Mouse (Mus musculus) bone marrow, adult 2 months (tissue): ENCODE measurements around the gene Crabp2. TPM values are rescaled to one million over a fixed set of nuclear protein-coding genes. Genes with fewer than 3 reads are reported as not detected.

ENCODE experiments used
- H3K27ac ChIP-seq: fragments of 200-500 bp; 2 replicates; pipeline ENCODE4 v1.5.1; 2012; ENCODE audit warnings: low read depth, mild to moderate bottlenecking, control low read depth, inconsistent platforms, low read length; ENCODE audit not compliant: control insufficient read depth, poor library complexity, insufficient read depth
- H3K4me1 ChIP-seq: fragments of 200-500 bp; 2 replicates; pipeline ENCODE4 v1.6.1; 2011; ENCODE audit warnings: low read length; ENCODE audit not compliant: control insufficient read depth, insufficient read depth
- H3K4me3 ChIP-seq: fragments of 200-500 bp; replicated peaks from 2 replicates; pipeline ENCODE3; 2011; ENCODE audit warnings: mild to moderate bottlenecking, low read depth, low read length, control low read depth; ENCODE audit not compliant: control insufficient read depth
- CTCF ChIP-seq: fragments of 200-500 bp; IDR thresholded peaks from 2 replicates; pipeline ENCODE4 v1.5.1; 2011; ENCODE audit warnings: low read length, control low read depth; ENCODE audit not compliant: control insufficient read depth, insufficient read depth
- POLR2A ChIP-seq: fragments of 200-500 bp; IDR thresholded peaks from 2 replicates; pipeline ENCODE4 v1.6.1; 2011; ENCODE audit warnings: low read depth, mild to moderate bottlenecking, control low read depth, low read length, borderline replicate concordance; ENCODE audit not compliant: control insufficient read depth
- WGBS: fragments of 180-500 bp; shearing (Covaris S2); methylation state at CpG from one replicate; pipeline ENCODE4 v1.1.7; 2018; 5-methylcytosine and 5-hydroxymethylcytosine counted together
- polyA plus RNA-seq: library from polyadenylated mRNA; stranded (reverse); fragments of >200 nt; gene quantifications from 2 replicates; pipeline ENCODE4 v1.2.4, GENCODE M21; 2011; ENCODE audit warnings: low replicate concordance; ENCODE audit not compliant: missing spikeins, insufficient read depth, insufficient read length

Gene Crabp2
- polyA plus RNA-seq, 1 experiment: 3.3 TPM

- Histone ChIP-seq H3K4me3 (no peak overlapping the region), H3K4me1 (no peaks in the 10 kb centered on the region), H3K27ac (no peak overlapping the region)
- TF ChIP-seq CTCF (no peak), POLR2A (no peak)
- WGBS: 64% methylated on average over 8 of the region's 8 CpGs
Measured at GRCm38 (mm10) chr3:87972203-87972664, 23.8 kb downstream of the Crabp2 start.

DNA sequence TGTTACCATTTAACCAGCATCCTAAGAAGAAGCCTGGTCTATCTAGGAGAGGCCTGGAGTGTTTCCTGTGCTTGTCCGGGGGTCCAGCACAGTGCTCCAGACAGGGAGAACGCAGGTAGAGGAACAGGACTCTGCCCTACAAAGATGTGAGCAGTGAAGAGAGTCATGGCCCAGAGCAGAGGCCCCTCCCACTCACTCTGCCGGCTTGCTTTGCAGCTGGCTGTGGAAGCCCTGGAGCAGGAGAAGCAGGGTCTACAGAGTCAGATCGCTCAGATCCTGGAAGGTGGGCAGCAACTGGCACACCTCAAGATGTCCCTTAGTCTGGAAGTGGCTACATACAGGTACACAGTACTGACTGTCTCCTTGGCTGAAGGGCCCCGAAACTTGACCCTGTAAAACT is 24.3 kb downstream of the Crabp2 start:
- 60% methylated on average over 5 of the region's 5 CpGs for WGBS
- no peak overlapping the region for H3K27ac ChIP-seq
- TF ChIP-seq CTCF (no peak), POLR2A (no peak)
- H3K4me3 ChIP-seq: no peak overlapping the region
- no peaks in the 10 kb centered on the region for H3K4me1 ChIP-seq

DNA sequence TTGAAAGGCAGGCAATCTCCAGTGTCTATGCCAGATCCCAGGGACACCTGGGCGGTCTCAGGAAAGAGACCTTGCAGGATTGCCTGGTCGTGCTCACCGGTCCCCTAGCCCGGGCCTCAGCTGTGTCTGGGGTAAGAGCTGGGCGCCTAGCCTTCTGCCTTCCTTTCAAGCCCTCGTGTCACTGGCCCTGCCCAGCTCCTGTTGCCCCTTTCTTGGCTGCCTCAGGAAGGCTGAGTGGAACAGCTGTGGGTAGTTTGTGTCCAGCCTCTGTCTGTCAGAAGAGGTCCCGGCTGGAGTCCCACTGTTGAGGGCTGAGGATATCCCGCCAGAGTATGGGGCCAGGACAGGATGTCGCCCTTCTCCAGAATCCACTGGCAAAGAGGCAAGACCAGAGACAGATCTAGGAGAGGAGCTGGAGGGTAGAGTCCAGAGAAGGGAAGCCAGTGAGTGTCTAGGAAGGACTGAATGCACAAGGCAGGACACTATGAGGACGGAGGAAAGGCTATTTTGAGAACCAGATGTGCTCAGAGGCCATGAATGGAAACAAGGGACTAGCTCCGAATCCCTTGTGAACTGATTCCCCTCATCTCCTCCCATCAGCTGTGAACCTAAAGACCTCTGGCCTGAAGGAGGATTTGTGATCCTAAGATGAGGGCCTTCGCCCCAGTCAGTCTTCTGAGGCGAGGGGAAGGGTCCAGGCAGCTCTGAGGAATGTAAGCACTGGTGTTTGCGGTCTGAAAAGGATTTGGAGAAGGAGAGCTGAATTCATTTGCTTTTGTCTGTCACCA is 25.3 kb downstream of the Crabp2 start:
- Histone ChIP-seq H3K4me3 (no peak overlapping the region), H3K27ac (no peak overlapping the region), H3K4me1 (no peaks in the 10 kb centered on the region)
- TF ChIP-seq CTCF (no peak), POLR2A (no peak)
- 81% methylated on average over 14 of the region's 14 CpGs for WGBS

GRCm38 (mm10) chr3:87974381-87974987 is 26.0 kb downstream of the Crabp2 start:
- no peaks in the 10 kb centered on the region for H3K4me1 ChIP-seq
- TF ChIP-seq CTCF (no peak), POLR2A (no peak)
- H3K27ac ChIP-seq: no peak overlapping the region
- H3K4me3 ChIP-seq: no peak overlapping the region
- whole genome bisulfite sequencing: 81% methylated on average over 12 of the region's 12 CpGs

DNA sequence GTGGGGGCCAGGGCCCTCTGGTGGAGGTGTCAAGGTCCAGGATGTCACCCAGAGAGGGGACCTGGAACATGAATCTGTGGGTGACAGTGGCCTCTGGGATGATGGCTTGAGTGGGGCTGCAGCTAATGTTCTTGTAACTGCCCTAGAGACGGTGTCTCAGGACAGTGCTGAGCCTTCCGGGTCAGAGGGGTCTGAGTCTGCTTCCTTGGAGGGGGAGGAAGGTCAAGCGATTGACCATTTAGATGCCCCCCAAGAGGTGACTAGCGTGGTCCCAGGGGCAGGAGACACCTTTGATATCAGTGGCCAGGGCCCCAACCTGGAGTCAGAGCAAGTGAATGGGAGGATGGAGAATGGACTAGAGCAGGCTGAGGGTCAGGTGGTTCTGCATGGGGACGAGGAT is 31.0 kb downstream of the Crabp2 start:
- Histone ChIP-seq H3K4me3 (no peak overlapping the region), H3K4me1 (no peaks in the 10 kb centered on the region), H3K27ac (no peak overlapping the region)
- TF ChIP-seq CTCF (no peak), POLR2A (no peak)
- 71% methylated on average over 5 of the region's 5 CpGs for WGBS

- whole genome bisulfite sequencing: 49% methylated on average over 3 of the region's 3 CpGs
- Histone ChIP-seq H3K4me3 (no peak overlapping the region), H3K27ac (no peak overlapping the region), H3K4me1 (no peaks in the 10 kb centered on the region)
- no peak for TF ChIP-seq POLR2A
- TF ChIP-seq CTCF: no peak
Measured at GRCm38 (mm10) chr3:87980085-87980484, 31.6 kb downstream of the Crabp2 start.

DNA sequence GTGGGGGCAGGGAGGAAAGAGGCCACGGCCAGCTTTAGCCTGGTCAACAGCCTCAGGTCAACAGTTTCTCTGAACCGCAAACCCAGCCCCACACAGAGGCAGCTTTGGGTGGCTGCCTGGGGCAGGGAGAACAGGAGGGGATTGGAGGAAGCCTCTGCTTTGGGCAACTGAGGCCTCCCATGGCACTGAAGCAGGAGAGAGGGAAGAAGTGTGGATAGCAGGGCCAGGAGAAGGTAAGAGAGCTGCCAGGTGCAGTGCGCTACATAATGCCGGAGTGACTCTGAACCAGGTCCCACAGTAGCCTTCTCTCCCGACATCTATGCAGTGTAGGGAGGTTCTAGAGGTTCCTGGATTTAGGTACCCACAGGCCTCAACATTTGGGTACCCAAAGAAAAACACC is 32.3 kb downstream of the Crabp2 start:
- H3K4me3 ChIP-seq: no peak overlapping the region
- 94% methylated on average over 5 of the region's 5 CpGs for WGBS
- no peaks in the 10 kb centered on the region for H3K4me1 ChIP-seq
- no peak overlapping the region for H3K27ac ChIP-seq
- TF ChIP-seq CTCF: no peak
- no peak for TF ChIP-seq POLR2A

- H3K27ac ChIP-seq: no peak overlapping the region
- H3K4me1 ChIP-seq: no peaks in the 10 kb centered on the region
- TF ChIP-seq POLR2A (no peak), CTCF (no peak)
- 73% methylated on average over 6 of the region's 6 CpGs for WGBS
- no peak overlapping the region for H3K4me3 ChIP-seq
Measured at GRCm38 (mm10) chr3:87981214-87981760, 32.8 kb downstream of the Crabp2 start.
